Mouse (Mus musculus): Measurements from ENCODE around the gene Gm28490.
"Not testable (repeated sequence)": the region's sequence is repeated elsewhere in the genome, so short reads cannot be mapped to it uniquely, and the experiment has no call there.

Gene Gm28490

DNA sequence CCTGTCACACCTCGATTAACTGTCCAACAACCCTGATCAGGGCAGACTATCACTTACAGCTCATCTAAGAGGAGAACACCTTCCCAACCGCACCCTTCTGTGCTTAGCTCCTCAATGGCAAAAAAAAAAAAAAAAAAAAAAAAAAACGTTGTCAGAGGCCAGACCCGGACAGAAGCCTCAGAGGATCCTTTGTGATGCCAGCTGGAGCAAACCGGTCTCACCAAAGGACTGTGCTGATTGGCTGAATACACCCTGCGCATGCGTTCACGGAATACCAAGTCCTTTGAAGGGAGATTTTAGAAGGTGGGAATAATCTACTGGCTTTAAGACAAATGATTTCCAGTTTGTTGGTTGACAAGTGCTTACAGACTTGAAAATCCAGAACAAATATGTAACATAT, at the start of gene Gm28490:
Gene Gm28490, minus strand, starts transcription at position 101 of the 400 bp plus-strand sequence.
- not testable (repeated sequence) for DNase-seq
